Mouse (Mus musculus): Measurements from ENCODE around the gene Fblim1. TPM values are rescaled to one million over a fixed set of nuclear protein-coding genes. Genes with fewer than 3 reads are reported as not detected.

Gene Fblim1
- polyA plus RNA-seq, 1 experiment from 2014 or later: 4.0 TPM

- ATAC-seq: no peak
- Histone ChIP-seq H3K27me3 (replicated peaks) (no peaks in the 10 kb centered on the region), H3K4me1 (peaks cover 56% of the 10 kb centered on the region), H3K27ac (no peak overlapping the region), H3K9me3 (replicated peaks) (no peaks in the 10 kb centered on the region), H3K4me3 (no peak overlapping the region), H3K36me3 (no peaks in the 10 kb centered on the region), H3K9ac (no peak overlapping the region), H3K4me2 (no peak overlapping the region)
- 59% methylated on average over 3 of the region's 3 CpGs for WGBS (ENCODE audit: insufficient replicate concordance)
These were observed 62.3 kb downstream of the Fblim1 start for GRCm38 (mm10) chr4:141543593-141543992.

DNA sequence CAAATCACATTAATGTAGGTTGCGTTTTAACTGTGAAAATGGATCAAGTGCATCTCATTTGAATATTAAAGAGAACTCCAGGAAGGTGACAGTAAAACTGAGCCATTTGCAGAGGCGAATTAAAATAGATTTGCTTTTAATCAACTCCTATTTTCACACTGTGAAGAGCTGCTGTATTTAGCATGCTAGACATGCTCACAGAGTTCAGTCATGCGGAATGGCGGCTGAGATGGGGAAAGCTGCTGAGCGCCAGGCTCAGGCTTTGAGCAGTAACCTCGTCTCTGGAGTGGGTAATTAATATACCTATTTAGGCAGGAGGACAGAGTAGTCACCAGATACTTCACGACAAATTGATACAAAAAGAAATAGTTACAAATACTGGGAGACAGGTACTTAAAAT is 64.0 kb downstream of the Fblim1 start:
- no peak for ATAC-seq
- Histone ChIP-seq H3K4me2 (no peak overlapping the region), H3K9ac (no peak overlapping the region), H3K27me3 (replicated peaks) (no peaks in the 10 kb centered on the region), H3K4me3 (no peak overlapping the region), H3K4me1 (peaks cover 44% of the 10 kb centered on the region), H3K9me3 (replicated peaks) (no peaks in the 10 kb centered on the region), H3K27ac (no peak overlapping the region), H3K36me3 (no peaks in the 10 kb centered on the region)
- 61% methylated on average over 7 of the region's 7 CpGs for WGBS (ENCODE audit: insufficient replicate concordance)

- H3K27me3 ChIP-seq (replicated peaks): no peaks in the 10 kb centered on the region
- H3K36me3 ChIP-seq: no peaks in the 10 kb centered on the region
- H3K4me3 ChIP-seq: no peak overlapping the region
- no peak for ATAC-seq
- no peak overlapping the region for H3K27ac ChIP-seq
- H3K4me2 ChIP-seq: no peak overlapping the region
- no peaks in the 10 kb centered on the region for H3K9me3 ChIP-seq (replicated peaks)
- H3K9ac ChIP-seq: no peak overlapping the region
- peaks cover 52% of the 10 kb centered on the region for H3K4me1 ChIP-seq
- WGBS (ENCODE audit: insufficient replicate concordance): 50% methylated on average over 3 of the region's 3 CpGs
These were observed 65.1 kb downstream of the Fblim1 start for GRCm38 (mm10) chr4:141540844-141541243.

- H3K27ac ChIP-seq: peak overlapping the region; percentile 95
- H3K4me3 ChIP-seq: peak overlapping the region; percentile 97
- peaks cover 58% of the 10 kb centered on the region for H3K4me1 ChIP-seq
- H3K36me3 ChIP-seq: no peaks in the 10 kb centered on the region
- no peaks in the 10 kb centered on the region for H3K27me3 ChIP-seq (replicated peaks)
- peak overlapping the region; percentile 78 for H3K4me2 ChIP-seq
- ATAC-seq: no peak
- WGBS (ENCODE audit: insufficient replicate concordance): 42% methylated on average over 12 of the region's 12 CpGs
- H3K9me3 ChIP-seq (replicated peaks): no peaks in the 10 kb centered on the region
- peak overlapping the region; percentile 75 for H3K9ac ChIP-seq
These were observed 66.6 kb downstream of the Fblim1 start for GRCm38 (mm10) chr4:141539213-141539767.

- WGBS (ENCODE audit: insufficient replicate concordance): under 1% methylated on average over 85 of the region's 88 CpGs
- no peaks in the 10 kb centered on the region for H3K36me3 ChIP-seq
- ATAC-seq: peak; percentile 87
- peak within 1 kb of the TSS; percentile 93 for H3K4me2 ChIP-seq
- no peaks in the 10 kb centered on the region for H3K9me3 ChIP-seq (replicated peaks)
- H3K9ac ChIP-seq: peak within 1 kb of the TSS; percentile 96
- H3K27me3 ChIP-seq (replicated peaks): no peaks in the 10 kb centered on the region
- peaks cover 58% of the 10 kb centered on the region for H3K4me1 ChIP-seq
- peak within 1 kb of the TSS; percentile 97 for H3K4me3 ChIP-seq
- H3K27ac ChIP-seq: peak within 1 kb of the TSS; percentile 95
These were observed 67.3 kb downstream of the Fblim1 start, which contains the start of gene Spen for GRCm38 (mm10) chr4:141538408-141539212. Gene Spen, minus strand, starts transcription at chr4:141538597.

- no peaks in the 10 kb centered on the region for H3K9me3 ChIP-seq (replicated peaks)
- peak overlapping the region; percentile 97 for H3K4me3 ChIP-seq
- no peaks in the 10 kb centered on the region for H3K36me3 ChIP-seq
- no peak for ATAC-seq
- H3K27ac ChIP-seq: peak overlapping the region; percentile 95
- peak overlapping the region; percentile 93 for H3K4me2 ChIP-seq
- no peaks in the 10 kb centered on the region for H3K27me3 ChIP-seq (replicated peaks)
- WGBS (ENCODE audit: insufficient replicate concordance): under 1% methylated on average over 91 of the region's 101 CpGs
- H3K9ac ChIP-seq: peak overlapping the region; percentile 96
- peaks cover 62% of the 10 kb centered on the region for H3K4me1 ChIP-seq
These were observed 68.0 kb downstream of the Fblim1 start for GRCm38 (mm10) chr4:141537706-141538407.

DNA sequence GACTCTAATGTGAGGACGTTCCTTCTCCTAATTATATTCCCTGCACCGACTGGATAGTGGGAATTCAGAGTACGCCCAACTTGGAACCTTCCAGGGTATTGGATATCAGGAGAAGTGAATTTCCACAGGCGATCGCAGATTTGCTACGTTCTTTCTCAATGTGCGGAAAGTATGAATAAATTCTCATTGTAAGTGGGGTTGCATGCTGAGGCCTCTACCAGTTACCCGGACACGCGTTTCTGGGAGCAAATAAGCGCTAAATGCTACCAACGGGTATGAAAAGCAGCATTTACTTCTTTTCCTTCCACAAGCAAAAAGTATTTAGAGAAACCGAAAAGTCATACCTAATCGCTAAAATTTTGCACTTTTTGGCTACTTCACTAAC is 68.7 kb downstream of the Fblim1 start:
- ATAC-seq: no peak
- Histone ChIP-seq H3K9me3 (replicated peaks) (no peaks in the 10 kb centered on the region), H3K4me3 (peak overlapping the region; percentile 97), H3K27me3 (replicated peaks) (no peaks in the 10 kb centered on the region), H3K9ac (peak overlapping the region; percentile 96), H3K4me2 (peak overlapping the region; percentile 93), H3K27ac (peak overlapping the region; percentile 95), H3K4me1 (peaks cover 68% of the 10 kb centered on the region), H3K36me3 (no peaks in the 10 kb centered on the region)
- WGBS (ENCODE audit: insufficient replicate concordance): 1% methylated on average over 14 of the region's 14 CpGs

GRCm38 (mm10) chr4:141536291-141537225 is 69.3 kb downstream of the Fblim1 start:
- WGBS (ENCODE audit: insufficient replicate concordance): under 1% methylated on average over 61 of the region's 61 CpGs
- peak; percentile 12; the same call in 1 of the 2 replicates for ATAC-seq
- H3K4me3 ChIP-seq: peak overlapping the region; percentile 97
- peak overlapping the region; percentile 93 for H3K4me2 ChIP-seq
- H3K27me3 ChIP-seq (replicated peaks): no peaks in the 10 kb centered on the region
- peaks cover 73% of the 10 kb centered on the region for H3K4me1 ChIP-seq
- H3K36me3 ChIP-seq: no peaks in the 10 kb centered on the region
- peak overlapping the region; percentile 95 for H3K27ac ChIP-seq
- H3K9me3 ChIP-seq (replicated peaks): no peaks in the 10 kb centered on the region
- peak overlapping the region; percentile 96 for H3K9ac ChIP-seq

- Histone ChIP-seq H3K36me3 (peaks cover 6% of the 10 kb centered on the region), H3K4me3 (peak overlapping the region; percentile 97), H3K9ac (peak overlapping the region; percentile 96), H3K27me3 (replicated peaks) (no peaks in the 10 kb centered on the region), H3K9me3 (replicated peaks) (no peaks in the 10 kb centered on the region), H3K4me2 (peak overlapping the region; percentile 93), H3K27ac (peak overlapping the region; percentile 95), H3K4me1 (peaks cover 73% of the 10 kb centered on the region)
- 34% methylated on average over 10 of the region's 11 CpGs for WGBS (ENCODE audit: insufficient replicate concordance)
- peak; percentile 59 for ATAC-seq
These were observed 70.8 kb downstream of the Fblim1 start for GRCm38 (mm10) chr4:141534947-141535680.

DNA sequence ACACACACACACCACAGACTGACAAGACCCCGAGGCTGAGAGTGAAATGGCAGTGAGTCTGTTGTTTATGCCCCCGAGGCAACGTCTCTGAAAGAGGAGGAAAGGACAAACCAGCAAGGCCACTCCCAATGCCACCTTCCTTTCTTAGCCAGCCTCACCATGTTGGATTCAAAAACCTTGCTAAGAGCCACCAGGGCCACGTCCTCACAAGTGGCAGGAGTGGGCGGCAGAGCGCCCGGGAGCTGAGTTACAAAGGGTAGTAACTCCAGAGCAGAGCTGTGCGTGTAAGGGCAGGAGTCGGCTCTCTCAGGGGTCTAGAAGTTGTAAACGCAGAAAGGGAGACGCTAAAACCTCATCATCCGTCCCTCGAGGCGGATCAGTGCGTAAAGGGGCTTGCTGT is 74.9 kb downstream of the Fblim1 start:
- ATAC-seq: no peak
- Histone ChIP-seq H3K36me3 (peaks cover 19% of the 10 kb centered on the region), H3K4me2 (no peak overlapping the region), H3K9me3 (replicated peaks) (no peaks in the 10 kb centered on the region), H3K9ac (no peak overlapping the region), H3K4me3 (no peak overlapping the region), H3K27ac (no peak overlapping the region), H3K27me3 (replicated peaks) (no peaks in the 10 kb centered on the region), H3K4me1 (peaks cover 93% of the 10 kb centered on the region)
- WGBS (ENCODE audit: insufficient replicate concordance): 76% methylated on average over 15 of the region's 15 CpGs

DNA sequence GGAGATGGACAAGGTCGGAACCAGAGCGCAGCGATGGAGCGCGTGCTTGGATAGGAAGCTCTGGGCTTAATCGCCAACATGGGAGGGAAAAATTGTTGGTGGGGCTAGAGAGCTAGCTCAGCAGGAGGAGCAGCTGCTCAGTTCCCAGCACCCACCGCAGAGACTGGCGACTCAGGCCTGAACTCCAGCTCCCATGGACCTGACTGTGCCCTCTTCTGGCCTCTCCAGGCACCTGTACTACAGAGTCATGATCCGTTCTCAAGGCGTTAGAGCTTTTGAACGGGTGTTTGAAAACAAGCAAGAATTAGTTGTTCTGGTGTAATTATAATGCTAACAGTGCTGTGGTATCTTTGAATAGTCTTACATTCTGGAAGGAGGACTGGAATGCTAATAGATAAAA is 77.0 kb downstream of the Fblim1 start:
- no peak overlapping the region for H3K4me3 ChIP-seq
- no peaks in the 10 kb centered on the region for H3K27me3 ChIP-seq (replicated peaks)
- H3K27ac ChIP-seq: no peak overlapping the region
- 87% methylated on average over 11 of the region's 11 CpGs for WGBS (ENCODE audit: insufficient replicate concordance)
- H3K36me3 ChIP-seq: peaks cover 22% of the 10 kb centered on the region
- no peak overlapping the region for H3K4me2 ChIP-seq
- no peak overlapping the region for H3K9ac ChIP-seq
- H3K4me1 ChIP-seq: peaks cover 93% of the 10 kb centered on the region
- no peaks in the 10 kb centered on the region for H3K9me3 ChIP-seq (replicated peaks)
- ATAC-seq: no peak

Data from liver, embryonic 12.5 days (tissue).